13 mouse cellular contexts compared by ENCODE assay signal in genomic region chr19:57576836-57577235, GRCm38 (mm10). TPM values are rescaled to one million over a fixed set of nuclear protein-coding genes. Genes with fewer than 3 reads are reported as not detected.
DNase-seq lines count a peak whose midpoint lies in the region; ATAC-seq and TF ChIP-seq lines count a peak whose summit lies in the region.
"Had no signal": no experiment of that assay in that cellular context is flagged by ENCODE, and none has a peak within 500 bp of the region (broad histone marks: within the 10 kb centered on the region; RNA-seq: fewer than 3 reads in every experiment).

No protein-coding gene starts in this region.

- H3K9me3 ChIP-seq in kidney, embryonic 14.5 days (ENCODE audit: control insufficient read depth, low read length) = peaks cover 3% of the 10 kb centered on the region; the same call in 1 of the 2 replicates
- no peaks in the 10 kb centered on the region for H3K9me3 ChIP-seq in ES-E14 (ENCODE audit: control insufficient read depth, insufficient read depth, low read depth, low read length)
- no peaks in the 10 kb centered on the region for H3K9me3 ChIP-seq in forebrain, postnatal 0 days (ENCODE audit: low read length)
- no peaks in the 10 kb centered on the region for H3K9me3 ChIP-seq in heart, embryonic 10.5 days
- H3K9me3 ChIP-seq: embryonic facial prominence, embryonic 15.5 days; limb, embryonic 13.5 days had no signal

- no peak for TF ChIP-seq CTCF in forebrain, postnatal 0 days (IDR thresholded peaks at IDR 0.05; ENCODE audit: low read depth)

- H3K4me2 ChIP-seq in kidney, embryonic 14.5 days (replicated peaks; ENCODE audit: low read depth, low read length) = no peak overlapping the region
- no peak overlapping the region for H3K4me2 ChIP-seq in forebrain, postnatal 0 days (ENCODE audit: low read depth)
- H3K4me2 ChIP-seq: embryonic facial prominence, embryonic 15.5 days; limb, embryonic 13.5 days had no signal

- ATAC-seq in kidney, embryonic 14.5 days (ENCODE audit: low FRiP score, low TSS enrichment) = no peak
- no peak; the same call in 1 of the 2 replicates for ATAC-seq in forebrain, postnatal 0 days
- ATAC-seq: hindbrain, postnatal 0 days had no signal

- WGBS in kidney, embryonic 14.5 days = 51% methylated on average over 5 of the region's 5 CpGs
- 11% methylated on average over 5 of the region's 5 CpGs for WGBS in forebrain, postnatal 0 days
- WGBS in heart, embryonic 10.5 days = 58% methylated on average over 5 of the region's 5 CpGs

- H3K9ac ChIP-seq in kidney, embryonic 14.5 days (ENCODE audit: low read depth, low read length) = no peak overlapping the region
- no peak overlapping the region for H3K9ac ChIP-seq in ES-E14 (ENCODE audit: insufficient read depth, low read depth, low read length, poor library complexity, severe bottlenecking)
- H3K9ac ChIP-seq in forebrain, postnatal 0 days = 0 out of 2 replicates have a peak overlapping the region, but pooled peaks have one; percentile 10
- H3K9ac ChIP-seq: embryonic facial prominence, embryonic 15.5 days; limb, embryonic 13.5 days had no signal

- H3K27ac ChIP-seq in kidney, embryonic 14.5 days (ENCODE audit: low read depth, low read length) = no peak overlapping the region
- H3K27ac ChIP-seq in ES-E14 (ENCODE audit: insufficient read depth, low read depth, low read length, poor library complexity, severe bottlenecking) = no peak overlapping the region
- H3K27ac ChIP-seq in forebrain, postnatal 0 days (ENCODE audit: low read depth, low read length) = no peak overlapping the region
- H3K27ac ChIP-seq in heart, embryonic 10.5 days = no peak overlapping the region
- H3K27ac ChIP-seq: embryonic facial prominence, embryonic 15.5 days; hindbrain, postnatal 0 days; limb, embryonic 13.5 days had no signal

- DNase-seq in kidney, postnatal 14 days = peak; percentile 51
- DNase-seq in ES-E14 (ENCODE audit: low read depth, low spot score) (peak; percentile 19), NIH3T3 (ENCODE audit: low read depth) (peak; percentile 72)
- DNase-seq in forebrain, postnatal 0 days = peak; percentile 14
- DNase-seq in urinary bladder, postnatal 4 days (ENCODE audit: low spot score in 2 of 2) = no peak
- DNase-seq in heart, embryonic 10.5 days (ENCODE audit: low spot score) = no peak
- DNase-seq: adrenal gland, postnatal 25 days; cerebellum, postnatal 25 days had no signal

- H3K27me3 ChIP-seq in kidney, embryonic 14.5 days (ENCODE audit: control insufficient read depth, insufficient read depth, low read length) = no peaks in the 10 kb centered on the region
- no peaks in the 10 kb centered on the region for H3K27me3 ChIP-seq in forebrain, postnatal 0 days (ENCODE audit: insufficient read depth, low read length)
- no peaks in the 10 kb centered on the region for H3K27me3 ChIP-seq in heart, embryonic 10.5 days (ENCODE audit: insufficient read depth, poor library complexity, severe bottlenecking)
- H3K27me3 ChIP-seq: CH12.LX; embryonic facial prominence, embryonic 15.5 days; limb, embryonic 13.5 days had no signal

- in situ Hi-C loops in ES-E14 (cut with MboI; ENCODE audit: low sequenced_read_pairs in 2 of 2, unreplicated experiment in 2 of 2) = no loop called here

- H3K4me3 ChIP-seq in kidney, embryonic 14.5 days (ENCODE audit: low read length) = no peak overlapping the region
- H3K4me3 ChIP-seq in ES-E14 (ENCODE audit: insufficient read depth in 1 of 2, low read depth in 1 of 2, low read length in 2 of 2, poor library complexity in 1 of 2, severe bottlenecking in 1 of 2) = no peak overlapping the region
- no peak overlapping the region for H3K4me3 ChIP-seq in forebrain, postnatal 0 days (ENCODE audit: low read depth, low read length)
- H3K4me3 ChIP-seq in heart, embryonic 10.5 days = no peak overlapping the region
- H3K4me3 ChIP-seq: embryonic facial prominence, embryonic 15.5 days; limb, embryonic 13.5 days had no signal

- no peaks in the 10 kb centered on the region for H3K4me1 ChIP-seq in kidney, embryonic 14.5 days (ENCODE audit: control insufficient read depth, insufficient read depth, low read length)
- H3K4me1 ChIP-seq in ES-E14 (ENCODE audit: control insufficient read depth in 2 of 2, insufficient read depth in 2 of 2, low read length in 2 of 2, poor library complexity in 1 of 2) = peaks cover 3 to 8% of the 10 kb centered on the region in 2 experiments; a peak in 1 of 4 replicates
- H3K4me1 ChIP-seq in forebrain, postnatal 0 days (ENCODE audit: insufficient read depth) = peaks cover 12% of the 10 kb centered on the region
- peaks cover 7% of the 10 kb centered on the region; the same call in 1 of the 2 replicates for H3K4me1 ChIP-seq in heart, embryonic 10.5 days
- H3K4me1 ChIP-seq: embryonic facial prominence, embryonic 15.5 days; limb, embryonic 13.5 days had no signal

- no peaks in the 10 kb centered on the region for H3K36me3 ChIP-seq in kidney, embryonic 14.5 days (ENCODE audit: control insufficient read depth, insufficient read depth, low read length)
- no peaks in the 10 kb centered on the region for H3K36me3 ChIP-seq in ES-E14 (ENCODE audit: control insufficient read depth, insufficient read depth, low read length, poor library complexity, severe bottlenecking)
- H3K36me3 ChIP-seq in forebrain, postnatal 0 days (ENCODE audit: insufficient read depth) = no peaks in the 10 kb centered on the region
- no peaks in the 10 kb centered on the region for H3K36me3 ChIP-seq in heart, embryonic 10.5 days
- H3K36me3 ChIP-seq: embryonic facial prominence, embryonic 15.5 days; limb, embryonic 13.5 days had no signal

TF ChIP-seq in ES-E14, 5 proteins besides CTCF, POLR2A, EP300 and RAD21:
- TF ChIP-seq CHD2 (IDR thresholded peaks at IDR 0.05; ENCODE audit: low read depth, low read length) = no peak
- peak; percentile 84 for TF ChIP-seq MAFK (IDR thresholded peaks at IDR 0.05; ENCODE audit: insufficient read depth, low read depth, low read length)

RNA-seq across cellular contexts. Expression of gene Atrnl1, which starts 34.0 kb away (rescaled TPM):
- polyA plus RNA-seq in kidney, embryonic 14.5 days (2014; fragmentation: Nextera tagmentation; extraction: Ambion mirVana) = 8.0 and 10.5 TPM in 2 replicates
- total RNA-seq in ES-E14 (2012; rRNA removed) = 6.3 and 6.7 TPM in 2 replicates
- total RNA-seq in forebrain, postnatal 0 days (2014; rRNA removed) = 56.7 and 59.9 TPM in 2 replicates
- 4.5 and 4.8 TPM in 2 replicates for polyA plus RNA-seq in forebrain, postnatal 0 days (2015; fragmentation: Nextera tagmentation; extraction: Ambion mirVana)
- polyA plus RNA-seq in heart, embryonic 10.5 days (2016; fragmentation: Nextera tagmentation; extraction: Ambion mirVana) = 3.2 and 5.1 TPM in 2 replicates

Comparison
In these comparisons a context has a peak if more than half of its experiments do, and no peak if none do; other contexts are left out.
1. DNase-seq: peak in kidney, postnatal 14 days (single experiment), ES-E14 (single experiment), NIH3T3 (single experiment) and forebrain, postnatal 0 days (single experiment); none in urinary bladder, postnatal 4 days (0 of 2) and heart, embryonic 10.5 days (single experiment).